Mouse (Mus musculus): ENCODE data around the gene Thumpd3. TPM values are rescaled to one million over a fixed set of nuclear protein-coding genes. Genes with fewer than 3 reads are reported as not detected.

Thumpd3 gene
- 10 to 100 TPM; 17.9 to 18.4 TPM for total RNA-seq (2023)

DNA sequence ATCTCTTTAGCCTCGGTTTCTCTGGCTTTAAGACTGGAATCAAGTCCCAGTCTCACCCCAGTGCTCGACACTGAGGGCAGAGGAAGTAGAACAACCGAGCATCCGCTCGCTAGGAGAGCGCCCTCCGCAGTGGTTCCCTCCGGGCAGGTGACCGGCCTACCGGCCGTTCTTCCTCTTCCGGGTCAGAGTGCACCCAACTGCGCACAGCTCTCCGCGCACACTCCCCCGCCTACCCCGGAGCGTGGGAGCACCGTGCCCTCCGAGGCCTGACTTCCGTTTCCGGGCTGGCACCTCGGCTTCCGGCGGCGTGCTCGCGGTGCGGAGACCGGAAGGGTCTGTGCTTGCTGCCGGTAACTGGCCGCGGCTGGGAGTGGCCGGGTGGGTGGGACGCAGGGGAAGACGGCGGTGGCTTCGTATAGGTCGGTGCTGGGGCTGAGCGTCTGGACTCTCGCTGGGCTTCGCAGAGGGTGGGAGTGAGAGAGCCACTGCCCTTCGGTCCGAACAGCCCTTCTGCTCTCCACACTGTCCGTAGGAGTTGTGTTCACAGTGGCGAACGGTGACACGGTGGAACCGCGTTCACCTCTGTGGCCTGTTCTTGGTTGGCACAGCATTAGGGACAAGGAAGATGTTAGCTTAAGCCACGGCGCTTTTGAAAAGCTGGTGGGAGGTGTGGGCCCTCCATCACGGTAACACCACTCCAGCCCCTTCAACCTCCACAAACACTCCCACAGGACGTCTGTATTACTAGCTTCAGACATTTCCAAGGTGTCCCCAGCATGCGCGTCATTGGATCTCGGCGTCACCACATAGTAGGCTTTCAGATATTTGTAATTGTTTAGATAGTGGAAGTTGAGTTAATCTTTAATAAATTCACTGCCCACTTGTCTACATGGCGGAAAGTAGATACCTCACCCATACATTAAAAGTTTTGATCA lies at the start of gene Thumpd3:
Thumpd3 (plus strand) TSS at position 185 of the 935 bp plus-strand sequence.

DNA sequence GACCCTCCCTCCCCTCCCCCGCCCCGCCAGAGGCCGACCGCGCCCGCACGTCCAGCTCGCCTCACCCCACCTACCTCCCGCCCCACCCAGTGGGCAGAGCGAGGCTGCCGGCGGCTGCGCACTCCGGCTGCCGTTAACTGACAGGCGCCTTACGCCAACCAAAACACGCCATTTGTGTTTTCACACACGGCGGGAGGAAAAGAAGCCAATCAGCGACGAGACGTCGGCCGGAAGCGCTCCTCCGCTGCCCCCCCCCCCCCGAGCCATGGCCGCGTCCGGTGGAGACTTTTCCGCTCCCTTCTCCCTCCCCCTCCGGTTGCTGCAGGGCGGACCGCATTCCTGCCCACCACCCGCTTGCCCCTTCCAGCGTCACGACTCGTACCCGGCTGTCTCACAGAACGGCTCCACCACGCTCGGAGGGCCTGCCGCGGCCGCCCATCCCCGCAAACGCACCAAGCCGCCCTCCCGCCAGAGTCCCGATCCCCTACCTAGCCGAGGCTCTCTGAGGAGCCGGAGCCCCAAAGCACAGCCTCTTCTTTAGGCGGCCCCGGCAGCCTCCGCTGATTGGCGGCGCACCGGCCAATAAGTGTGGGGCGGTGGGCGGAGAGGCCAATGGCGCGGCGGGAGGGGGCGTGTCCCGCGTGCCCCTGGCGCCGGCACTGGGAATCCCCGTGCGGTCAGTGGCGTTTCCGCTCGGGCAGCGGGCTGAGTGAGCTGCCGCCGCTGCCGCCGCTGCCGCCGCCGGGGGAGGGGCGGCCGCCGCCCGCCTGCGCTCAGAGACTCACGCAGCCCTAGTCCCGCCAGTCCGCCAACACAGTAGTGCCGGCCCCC lies 30.9 kb downstream of the Thumpd3 start, which contains the start of gene Setd5:
Setd5 (plus strand) TSS at position 680 of the 831 bp plus-strand sequence.

Other genes starting within 250 kb of the Thumpd3 start
- 1 to 10 TPM; 3.2 TPM for gene Srgap3, start 99.0 kb upstream of the Thumpd3 start, total RNA-seq (2023)
- gene Setd5, start 31.1 kb downstream of the Thumpd3 start, total RNA-seq (2023), result 10 to 100 TPM; 73.3 to 75.8 TPM
- gene Lhfpl4, start 149.2 kb downstream of the Thumpd3 start, total RNA-seq (2023), result 1 to 10 TPM in 1 of 2 experiments, not detected in 1; 1.3 TPM
- 10 to 100 TPM; 48.3 to 50.3 TPM for gene Mtmr14, start 191.6 kb downstream of the Thumpd3 start, total RNA-seq (2023)
- gene Cpne9, start 236.1 kb downstream of the Thumpd3 start, total RNA-seq (2023), result 1 to 10 TPM in 1 of 2 experiments, under 1 TPM in 1; 0.57 to 1.6 TPM

All from neutrophil, adult 59 days (primary cell).